Mouse (Mus musculus) forebrain, embryonic 10.5 days (tissue): ENCODE measurements at regions not wholly inside any gene's neighbourhood (a gene's known extent, or its start where the extent isn't known, plus 50 kb on each side); places are given as distances from the start of the nearest gene placed in this dataset.

Source experiments
- DNase-seq: peaks from one replicate; pipeline ENCODE4 v3.0.0-alpha.2; 2017; ENCODE audit warnings: low spot score; ENCODE audit errors: extremely low spot score
- H3K27ac ChIP-seq: fragments of 300-500 bp; sonication (generic); 2 replicates; pipeline ENCODE4 v1.5.1; 2016; ENCODE audit warnings: mild to moderate bottlenecking
- H3K27me3 ChIP-seq: fragments of 300-500 bp; sonication (generic); 2 replicates; pipeline ENCODE4 v1.6.1; 2016; ENCODE audit warnings: mild to moderate bottlenecking; ENCODE audit not compliant: poor library complexity, severe bottlenecking
- H3K36me3 ChIP-seq: fragments of 300-500 bp; sonication (generic); replicated peaks from 2 replicates; pipeline ENCODE4 v1.6.1; 2016; ENCODE audit warnings: mild to moderate bottlenecking, moderate library complexity
- H3K4me1 ChIP-seq: fragments of 300-500 bp; sonication (generic); 2 replicates; pipeline ENCODE4 v1.6.1; 2016
- H3K4me3 ChIP-seq: fragments of 300-500 bp; sonication (generic); 2 replicates; pipeline ENCODE4 v1.5.1; 2016; ENCODE audit warnings: mild to moderate bottlenecking, moderate library complexity
- H3K9me3 ChIP-seq: fragments of 300-500 bp; sonication (generic); 2 replicates; pipeline ENCODE4 v1.6.1; 2016; ENCODE audit warnings: mild to moderate bottlenecking, moderate library complexity
- WGBS: fragments of 180-500 bp; shearing (Covaris S2); methylation state at CpG from one replicate; pipeline ENCODE4 v1.1.7; 2016; 5-methylcytosine and 5-hydroxymethylcytosine counted together

- WGBS = 86% methylated on average over 4 of the region's 4 CpGs
- Histone ChIP-seq H3K9me3 (no peaks in the 10 kb centered on the region), H3K27me3 (no peaks in the 10 kb centered on the region), H3K27ac (peak overlapping the region; percentile 51; the same call in 1 of the 2 replicates), H3K4me1 (peaks cover 7% of the 10 kb centered on the region), H3K36me3 (no peaks in the 10 kb centered on the region), H3K4me3 (no peak overlapping the region)
- no peak for DNase-seq
These were observed 175.1 kb upstream of the Lrig1 start for GRCm38 (mm10) chr6:94875065-94875464.

GRCm38 (mm10) chr6:94874415-94874814, 174.5 kb upstream of the Lrig1 start:
- DNase-seq = no peak
- Histone ChIP-seq H3K27me3 (no peaks in the 10 kb centered on the region), H3K4me1 (peaks cover 7% of the 10 kb centered on the region), H3K36me3 (no peaks in the 10 kb centered on the region), H3K27ac (no peak overlapping the region), H3K4me3 (no peak overlapping the region), H3K9me3 (no peaks in the 10 kb centered on the region)
- WGBS = 89% methylated on average over 1 of the region's 1 CpGs

- DNase-seq = no peak
- H3K36me3 ChIP-seq = no peaks in the 10 kb centered on the region
- WGBS = 67% methylated on average over 3 of the region's 3 CpGs
- H3K27me3 ChIP-seq = no peaks in the 10 kb centered on the region
- no peak overlapping the region for H3K4me3 ChIP-seq
- H3K4me1 ChIP-seq = peaks cover 4% of the 10 kb centered on the region; the same call in 1 of the 2 replicates
- H3K27ac ChIP-seq = peak overlapping the region; percentile 15; the same call in 1 of the 2 replicates
- H3K9me3 ChIP-seq = no peaks in the 10 kb centered on the region
These were observed 168.0 kb upstream of the Lrig1 start for GRCm38 (mm10) chr6:94867952-94868351.

- no peaks in the 10 kb centered on the region for H3K27me3 ChIP-seq
- H3K4me3 ChIP-seq = no peak overlapping the region
- H3K36me3 ChIP-seq = no peaks in the 10 kb centered on the region
- no peak overlapping the region for H3K27ac ChIP-seq
- H3K9me3 ChIP-seq = no peaks in the 10 kb centered on the region
- no peak for DNase-seq
- 87% methylated on average over 2 of the region's 2 CpGs for WGBS
- peaks cover 4% of the 10 kb centered on the region; the same call in 1 of the 2 replicates for H3K4me1 ChIP-seq
These were observed 165.5 kb upstream of the Lrig1 start for GRCm38 (mm10) chr6:94865498-94865897.

GRCm38 (mm10) chr6:94858121-94858621, 158.2 kb upstream of the Lrig1 start:
- no peak overlapping the region for H3K4me3 ChIP-seq
- H3K27ac ChIP-seq = no peak overlapping the region
- H3K27me3 ChIP-seq = no peaks in the 10 kb centered on the region
- H3K36me3 ChIP-seq = no peaks in the 10 kb centered on the region
- H3K9me3 ChIP-seq = no peaks in the 10 kb centered on the region
- DNase-seq = no peak
- H3K4me1 ChIP-seq = no peaks in the 10 kb centered on the region
- WGBS = 83% methylated on average over 5 of the region's 5 CpGs

GRCm38 (mm10) chr6:94850121-94850520, 150.2 kb upstream of the Lrig1 start:
- WGBS = 87% methylated on average over 5 of the region's 5 CpGs
- no peak for DNase-seq
- no peaks in the 10 kb centered on the region for H3K27me3 ChIP-seq
- H3K36me3 ChIP-seq = no peaks in the 10 kb centered on the region
- H3K4me1 ChIP-seq = 0 out of 2 replicates have a peak, but pooled peaks cover 3% of the 10 kb centered on the region
- no peak overlapping the region for H3K4me3 ChIP-seq
- H3K27ac ChIP-seq = no peak overlapping the region
- H3K9me3 ChIP-seq = no peaks in the 10 kb centered on the region

GRCm38 (mm10) chr6:94849533-94849932, 149.6 kb upstream of the Lrig1 start:
- no peaks in the 10 kb centered on the region for H3K36me3 ChIP-seq
- H3K4me1 ChIP-seq = 0 out of 2 replicates have a peak, but pooled peaks cover 3% of the 10 kb centered on the region
- no peaks in the 10 kb centered on the region for H3K27me3 ChIP-seq
- WGBS = 85% methylated on average over 3 of the region's 3 CpGs
- no peaks in the 10 kb centered on the region for H3K9me3 ChIP-seq
- no peak for DNase-seq
- no peak overlapping the region for H3K27ac ChIP-seq
- H3K4me3 ChIP-seq = no peak overlapping the region

- no peak for DNase-seq
- no peak overlapping the region for H3K4me3 ChIP-seq
- no peaks in the 10 kb centered on the region for H3K9me3 ChIP-seq
- H3K4me1 ChIP-seq = 0 out of 2 replicates have a peak, but pooled peaks cover 3% of the 10 kb centered on the region
- H3K36me3 ChIP-seq = no peaks in the 10 kb centered on the region
- H3K27ac ChIP-seq = no peak overlapping the region
- 91% methylated on average over 1 of the region's 1 CpGs for WGBS
- no peaks in the 10 kb centered on the region for H3K27me3 ChIP-seq
These were observed 148.5 kb upstream of the Lrig1 start for GRCm38 (mm10) chr6:94848437-94848836.

- DNase-seq = no peak
- Histone ChIP-seq H3K4me3 (no peak overlapping the region), H3K27me3 (no peaks in the 10 kb centered on the region), H3K27ac (no peak overlapping the region), H3K36me3 (no peaks in the 10 kb centered on the region), H3K9me3 (no peaks in the 10 kb centered on the region), H3K4me1 (peaks cover 9% of the 10 kb centered on the region)
- 78% methylated on average over 6 of the region's 6 CpGs for WGBS
These were observed 145.9 kb upstream of the Lrig1 start for GRCm38 (mm10) chr6:94845821-94846220.

GRCm38 (mm10) chr6:94842856-94843255, 142.9 kb upstream of the Lrig1 start:
- H3K36me3 ChIP-seq = no peaks in the 10 kb centered on the region
- no peak overlapping the region for H3K27ac ChIP-seq
- WGBS = 88% methylated on average over 9 of the region's 9 CpGs
- H3K9me3 ChIP-seq = no peaks in the 10 kb centered on the region
- no peaks in the 10 kb centered on the region for H3K27me3 ChIP-seq
- no peak for DNase-seq
- H3K4me3 ChIP-seq = no peak overlapping the region
- H3K4me1 ChIP-seq = peaks cover 5% of the 10 kb centered on the region

- Histone ChIP-seq H3K9me3 (no peaks in the 10 kb centered on the region), H3K36me3 (no peaks in the 10 kb centered on the region), H3K27me3 (no peaks in the 10 kb centered on the region), H3K4me1 (peaks cover 5% of the 10 kb centered on the region), H3K4me3 (no peak overlapping the region), H3K27ac (no peak overlapping the region)
- no peak for DNase-seq
- WGBS = 72% methylated on average over 5 of the region's 5 CpGs
These were observed 141.9 kb upstream of the Lrig1 start for GRCm38 (mm10) chr6:94841881-94842280.

GRCm38 (mm10) chr6:94835742-94836141, 135.8 kb upstream of the Lrig1 start:
- Histone ChIP-seq H3K27me3 (no peaks in the 10 kb centered on the region), H3K27ac (0 out of 2 replicates have a peak overlapping the region, but pooled peaks have one; percentile 37), H3K36me3 (no peaks in the 10 kb centered on the region), H3K4me1 (peaks cover 35% of the 10 kb centered on the region), H3K4me3 (no peak overlapping the region), H3K9me3 (no peaks in the 10 kb centered on the region; the same call in 1 of the 2 replicates)
- WGBS = 73% methylated on average over 2 of the region's 2 CpGs
- no peak for DNase-seq

- H3K9me3 ChIP-seq = no peaks in the 10 kb centered on the region; the same call in 1 of the 2 replicates
- no peak overlapping the region for H3K4me3 ChIP-seq
- H3K36me3 ChIP-seq = no peaks in the 10 kb centered on the region
- H3K4me1 ChIP-seq = peaks cover 38% of the 10 kb centered on the region
- WGBS = 24% methylated on average over 1 of the region's 1 CpGs
- peak overlapping the region; percentile 51 for H3K27ac ChIP-seq
- DNase-seq = no peak
- H3K27me3 ChIP-seq = no peaks in the 10 kb centered on the region
These were observed 134.6 kb upstream of the Lrig1 start for GRCm38 (mm10) chr6:94834551-94834950.

- Histone ChIP-seq H3K9me3 (no peaks in the 10 kb centered on the region; the same call in 1 of the 2 replicates), H3K4me1 (peaks cover 33% of the 10 kb centered on the region), H3K27me3 (no peaks in the 10 kb centered on the region), H3K4me3 (no peak overlapping the region), H3K36me3 (no peaks in the 10 kb centered on the region), H3K27ac (no peak overlapping the region)
- DNase-seq = no peak
- 90% methylated on average over 8 of the region's 8 CpGs for WGBS
These were observed 130.8 kb upstream of the Lrig1 start for GRCm38 (mm10) chr6:94830801-94831200.
